Mouse (Mus musculus): Measurements from ENCODE around the gene Iah1. TPM values are rescaled to one million over a fixed set of nuclear protein-coding genes. Genes with fewer than 3 reads are reported as not detected.

The Iah1 gene
- polyA plus RNA-seq, 1 experiment from 2014 or later: 27.8 TPM

DNA sequence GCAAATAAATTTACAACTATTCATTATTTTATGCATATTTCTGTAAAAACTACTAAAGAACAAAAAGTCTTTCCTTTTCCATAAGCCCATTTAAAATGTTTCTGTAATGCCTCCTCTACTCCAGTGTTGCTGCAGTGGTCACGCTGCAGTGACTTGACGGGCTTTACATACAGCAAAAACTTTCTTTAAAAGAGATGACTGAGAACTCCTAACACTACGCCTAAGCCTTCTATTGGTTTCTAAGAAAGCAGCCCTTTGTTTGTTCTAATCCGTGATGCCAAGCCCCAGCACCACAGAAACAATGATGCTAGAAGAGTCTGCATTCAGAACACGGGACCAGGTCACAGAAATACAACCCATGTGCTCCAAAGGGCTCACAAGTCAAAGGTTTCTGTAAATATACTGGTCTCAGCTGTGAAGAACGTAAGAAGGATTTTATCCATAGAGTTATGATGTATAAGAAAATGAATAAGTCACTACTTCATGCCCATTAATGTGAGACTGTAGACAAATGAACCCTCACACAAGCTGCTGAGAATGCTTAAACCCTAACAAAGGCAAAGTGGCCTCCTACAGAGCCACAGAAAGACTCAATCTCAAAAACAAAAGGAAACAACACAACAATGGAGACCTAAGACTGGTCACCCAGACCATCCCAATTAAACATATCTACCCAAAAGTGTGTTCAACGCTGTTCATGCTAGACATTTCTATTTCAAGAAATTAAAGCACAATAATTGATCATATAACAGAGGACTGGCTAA, 34.1 kb downstream of the Iah1 start:
- Histone ChIP-seq H3K4me3 (no peak overlapping the region), H3K27ac (no peak overlapping the region), H3K27me3 (replicated peaks) (no peaks in the 10 kb centered on the region), H3K9me3 (no peaks in the 10 kb centered on the region), H3K4me1 (no peaks in the 10 kb centered on the region), H3K9ac (no peak overlapping the region), H3K36me3 (replicated peaks) (peaks cover 29% of the 10 kb centered on the region), H3K4me2 (no peak overlapping the region)
- ATAC-seq (replicated peaks): no peak
- WGBS: 9% methylated on average over 7 of the region's 7 CpGs

DNA sequence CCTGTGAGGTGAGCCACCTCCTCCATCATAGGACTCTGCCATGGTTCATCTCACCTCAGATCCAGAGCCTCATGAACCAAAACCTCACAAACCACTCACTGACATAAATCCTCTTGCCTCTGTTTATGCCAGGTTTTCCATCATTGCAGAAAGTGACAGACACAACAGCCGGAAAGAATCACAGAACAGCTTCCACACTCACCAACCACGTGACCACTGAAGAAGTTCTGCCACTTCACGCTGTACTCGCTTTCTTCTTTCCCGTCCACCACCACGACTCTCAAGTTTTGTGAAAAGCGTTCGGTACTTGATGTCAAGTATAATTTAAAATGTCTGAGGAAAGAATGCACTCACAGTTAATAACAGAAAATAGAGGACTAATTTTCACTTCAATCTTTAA, 37.5 kb downstream of the Iah1 start:
- Histone ChIP-seq H3K4me2 (no peak overlapping the region), H3K9ac (no peak overlapping the region), H3K4me1 (no peaks in the 10 kb centered on the region), H3K36me3 (replicated peaks) (peaks cover 26% of the 10 kb centered on the region), H3K27me3 (replicated peaks) (no peaks in the 10 kb centered on the region), H3K9me3 (no peaks in the 10 kb centered on the region), H3K4me3 (no peak overlapping the region), H3K27ac (no peak overlapping the region)
- ATAC-seq (replicated peaks): no peak
- WGBS: 96% methylated on average over 8 of the region's 8 CpGs

DNA sequence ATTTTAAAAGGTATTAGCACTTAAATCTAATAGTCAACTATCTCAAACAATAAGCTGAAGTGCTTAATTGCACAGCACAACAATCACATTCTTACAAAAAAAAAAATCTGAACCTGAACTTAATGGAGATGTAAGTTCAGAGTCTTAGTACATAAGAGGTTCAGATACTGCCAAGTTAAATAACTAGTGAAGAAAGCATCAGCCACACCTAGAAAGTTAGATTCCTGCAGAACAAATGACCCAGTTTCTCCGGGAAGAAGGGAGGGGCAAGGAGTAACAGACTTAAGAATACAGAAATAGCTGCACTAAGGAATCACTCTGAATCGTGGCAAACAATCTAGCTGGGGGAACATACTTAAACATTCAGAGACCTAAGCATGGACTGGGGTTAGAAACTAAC, 46.5 kb downstream of the Iah1 start:
- Histone ChIP-seq H3K9ac (no peak overlapping the region), H3K27me3 (replicated peaks) (no peaks in the 10 kb centered on the region), H3K36me3 (replicated peaks) (no peaks in the 10 kb centered on the region), H3K27ac (no peak overlapping the region), H3K9me3 (no peaks in the 10 kb centered on the region), H3K4me1 (no peaks in the 10 kb centered on the region), H3K4me3 (no peak overlapping the region), H3K4me2 (no peak overlapping the region)
- 94% methylated on average over 2 of the region's 2 CpGs for WGBS
- no peak for ATAC-seq (replicated peaks)

DNA sequence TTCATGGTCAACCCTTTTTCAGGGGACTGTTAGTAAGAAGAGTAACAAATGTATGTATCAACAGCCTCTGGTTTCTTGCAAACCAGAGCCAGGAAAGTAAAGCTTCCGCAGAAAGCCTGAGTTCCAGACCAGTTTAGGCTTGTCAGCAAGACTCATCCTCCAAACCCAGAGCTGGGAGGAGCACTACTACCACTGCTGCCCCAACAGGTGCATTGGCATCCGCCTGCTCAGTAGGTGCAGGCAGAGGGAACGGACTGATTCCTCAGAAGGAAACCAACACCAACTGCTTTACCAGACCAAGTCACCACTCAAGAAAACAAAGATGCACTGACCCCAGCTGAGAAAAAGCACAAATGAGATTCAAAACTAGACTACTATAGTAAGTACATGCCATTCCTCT, 47.0 kb downstream of the Iah1 start:
- Histone ChIP-seq H3K4me1 (no peaks in the 10 kb centered on the region), H3K36me3 (replicated peaks) (no peaks in the 10 kb centered on the region), H3K9me3 (no peaks in the 10 kb centered on the region), H3K27me3 (replicated peaks) (no peaks in the 10 kb centered on the region), H3K9ac (no peak overlapping the region), H3K27ac (no peak overlapping the region), H3K4me3 (no peak overlapping the region), H3K4me2 (no peak overlapping the region)
- no peak for ATAC-seq (replicated peaks)
- 96% methylated on average over 3 of the region's 3 CpGs for WGBS

DNA sequence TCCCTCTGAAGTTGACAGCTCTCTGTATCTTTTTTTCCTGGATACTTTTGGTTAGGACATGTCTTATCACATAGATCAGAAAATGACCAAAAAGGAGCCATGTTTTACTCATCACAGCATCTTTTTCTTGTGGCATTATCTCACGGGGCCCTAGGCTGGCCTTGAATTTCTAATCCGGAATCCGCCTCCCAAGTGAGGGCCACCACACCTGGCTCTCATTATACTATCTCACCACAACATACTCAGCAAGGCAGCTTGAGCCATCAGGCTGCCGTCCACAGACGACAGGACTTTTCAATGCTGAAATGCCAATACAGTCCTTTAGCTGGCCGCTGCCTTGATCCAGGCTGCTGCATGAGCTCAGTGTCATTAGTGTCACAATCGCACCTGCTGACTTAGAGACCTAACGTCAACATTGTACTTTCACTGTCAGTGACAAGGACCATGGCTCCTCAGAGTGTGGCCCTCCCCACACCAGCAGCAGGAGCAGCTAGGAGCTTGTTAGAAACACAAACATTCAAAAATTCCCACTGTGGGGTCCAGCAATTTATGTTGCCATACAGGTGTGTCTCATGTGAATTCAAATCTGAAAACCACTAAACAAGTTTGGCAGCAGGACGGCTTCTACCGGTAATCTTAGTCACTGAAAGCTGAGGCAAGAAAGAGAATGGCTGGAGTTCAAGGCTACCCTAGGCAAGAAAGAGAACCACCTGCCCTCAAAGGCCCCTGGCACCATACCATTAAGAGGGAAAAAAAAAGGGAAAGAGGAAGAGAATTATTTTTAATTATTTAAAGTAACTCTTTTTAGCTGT, 48.6 kb downstream of the Iah1 start:
- no peak overlapping the region for H3K9ac ChIP-seq

DNA sequence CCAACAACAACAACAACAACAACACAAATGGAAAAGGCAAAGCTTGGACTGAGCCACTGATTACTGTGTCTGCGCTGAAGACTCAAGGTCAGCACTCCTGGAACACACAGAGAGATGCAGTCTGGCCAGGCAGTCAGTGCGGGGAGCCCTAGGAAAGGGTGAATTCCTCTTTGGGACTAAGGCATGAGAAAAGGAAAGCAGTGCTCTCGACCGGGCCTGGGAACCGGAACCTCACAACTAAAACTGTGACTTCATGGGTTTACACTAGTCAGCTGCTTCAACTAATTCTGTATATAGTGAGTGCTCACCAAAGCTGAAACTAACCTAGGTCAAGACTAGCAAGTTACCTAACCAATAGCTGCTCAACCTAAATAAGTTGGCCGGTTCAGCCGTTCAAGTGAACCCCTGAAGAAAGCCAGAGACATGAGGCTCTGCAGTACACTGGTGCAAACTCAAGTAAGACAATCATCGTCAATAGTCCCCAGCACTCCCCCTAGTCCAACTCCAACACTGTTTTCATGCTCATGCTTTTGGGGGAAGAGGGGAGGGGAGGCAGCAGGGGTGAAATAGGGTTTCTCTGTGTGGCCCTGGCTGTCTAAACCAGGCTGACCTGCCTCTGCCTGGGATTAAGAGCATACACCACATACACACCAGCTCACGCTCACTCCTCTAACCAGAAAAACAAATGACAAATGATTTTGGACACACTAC, 52.3 kb downstream of the Iah1 start:
- no peak for ATAC-seq (replicated peaks)
- Histone ChIP-seq H3K27ac (no peak overlapping the region), H3K4me2 (no peak overlapping the region), H3K9me3 (no peaks in the 10 kb centered on the region), H3K9ac (no peak overlapping the region), H3K4me1 (peaks cover 12% of the 10 kb centered on the region), H3K36me3 (replicated peaks) (no peaks in the 10 kb centered on the region), H3K27me3 (replicated peaks) (no peaks in the 10 kb centered on the region), H3K4me3 (no peak overlapping the region)
- WGBS: 94% methylated on average over 9 of the region's 9 CpGs

More for the DNA sequence above, 48.6 kb downstream of the Iah1 start:
- H3K4me2 ChIP-seq: no peak overlapping the region
- H3K4me1 ChIP-seq: no peaks in the 10 kb centered on the region
- WGBS: 86% methylated on average over 10 of the region's 10 CpGs
- H3K27ac ChIP-seq: no peak overlapping the region
- no peak for ATAC-seq (replicated peaks)
- H3K9me3 ChIP-seq: no peaks in the 10 kb centered on the region
- H3K36me3 ChIP-seq (replicated peaks): no peaks in the 10 kb centered on the region
- H3K27me3 ChIP-seq (replicated peaks): no peaks in the 10 kb centered on the region
- H3K4me3 ChIP-seq: no peak overlapping the region

DNA sequence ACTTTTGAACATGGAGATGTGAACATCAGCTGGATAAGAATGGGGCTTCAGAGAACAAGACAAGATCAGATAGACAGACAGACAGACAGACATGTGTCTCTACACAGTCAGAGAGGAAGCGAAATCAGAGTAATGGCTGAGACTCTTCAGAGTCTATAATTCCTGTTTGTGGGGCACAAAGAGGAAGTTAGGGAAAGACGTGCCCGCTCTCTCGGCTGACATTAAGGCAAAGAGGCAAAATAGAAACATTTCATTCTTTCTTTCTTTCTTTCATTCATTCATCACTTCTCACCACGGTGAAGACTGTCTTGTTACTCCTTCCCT, 52.9 kb downstream of the Iah1 start:
- no peak for ATAC-seq (replicated peaks)
- peaks cover 12% of the 10 kb centered on the region for H3K4me1 ChIP-seq
- no peaks in the 10 kb centered on the region for H3K27me3 ChIP-seq (replicated peaks)
- no peak overlapping the region for H3K27ac ChIP-seq
- H3K9me3 ChIP-seq: no peaks in the 10 kb centered on the region
- H3K4me2 ChIP-seq: no peak overlapping the region
- H3K4me3 ChIP-seq: no peak overlapping the region
- no peak overlapping the region for H3K9ac ChIP-seq
- WGBS: 96% methylated on average over 5 of the region's 5 CpGs
- no peaks in the 10 kb centered on the region for H3K36me3 ChIP-seq (replicated peaks)

DNA sequence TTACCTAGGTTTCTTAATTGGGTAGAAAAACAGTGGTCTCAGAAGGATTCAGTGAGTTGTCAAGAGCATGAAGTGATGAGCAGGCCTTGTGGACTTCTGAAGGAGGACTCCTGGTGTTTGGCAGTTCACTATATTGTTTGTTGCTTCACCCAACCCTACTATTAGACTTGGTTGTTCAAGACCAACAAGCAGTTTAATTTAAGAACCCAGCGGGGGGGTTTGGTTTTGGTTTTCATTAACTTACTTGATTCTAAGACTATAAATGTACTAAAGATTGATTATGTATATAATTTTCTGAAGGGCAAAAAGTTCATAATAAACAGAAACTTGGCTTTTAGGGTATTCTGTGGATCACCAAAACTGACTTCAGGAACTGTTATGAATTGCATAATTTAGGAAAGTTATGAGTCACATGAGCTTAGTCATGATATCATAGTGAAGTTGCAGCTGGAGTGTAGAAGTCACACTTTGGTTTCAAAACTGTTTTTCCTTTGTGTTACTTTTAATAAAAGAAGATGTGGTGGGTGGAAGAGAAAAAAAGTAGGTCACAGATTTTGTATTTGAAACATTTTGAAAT, 53.9 kb downstream of the Iah1 start:
- H3K9me3 ChIP-seq: no peaks in the 10 kb centered on the region
- no peak for ATAC-seq (replicated peaks)
- no peak overlapping the region for H3K4me3 ChIP-seq
- WGBS: 96% methylated on average over 1 of the region's 1 CpGs
- no peak overlapping the region for H3K9ac ChIP-seq
- peaks cover 19% of the 10 kb centered on the region for H3K4me1 ChIP-seq
- H3K4me2 ChIP-seq: no peak overlapping the region
- H3K36me3 ChIP-seq (replicated peaks): no peaks in the 10 kb centered on the region
- no peak overlapping the region for H3K27ac ChIP-seq
- H3K27me3 ChIP-seq (replicated peaks): no peaks in the 10 kb centered on the region

DNA sequence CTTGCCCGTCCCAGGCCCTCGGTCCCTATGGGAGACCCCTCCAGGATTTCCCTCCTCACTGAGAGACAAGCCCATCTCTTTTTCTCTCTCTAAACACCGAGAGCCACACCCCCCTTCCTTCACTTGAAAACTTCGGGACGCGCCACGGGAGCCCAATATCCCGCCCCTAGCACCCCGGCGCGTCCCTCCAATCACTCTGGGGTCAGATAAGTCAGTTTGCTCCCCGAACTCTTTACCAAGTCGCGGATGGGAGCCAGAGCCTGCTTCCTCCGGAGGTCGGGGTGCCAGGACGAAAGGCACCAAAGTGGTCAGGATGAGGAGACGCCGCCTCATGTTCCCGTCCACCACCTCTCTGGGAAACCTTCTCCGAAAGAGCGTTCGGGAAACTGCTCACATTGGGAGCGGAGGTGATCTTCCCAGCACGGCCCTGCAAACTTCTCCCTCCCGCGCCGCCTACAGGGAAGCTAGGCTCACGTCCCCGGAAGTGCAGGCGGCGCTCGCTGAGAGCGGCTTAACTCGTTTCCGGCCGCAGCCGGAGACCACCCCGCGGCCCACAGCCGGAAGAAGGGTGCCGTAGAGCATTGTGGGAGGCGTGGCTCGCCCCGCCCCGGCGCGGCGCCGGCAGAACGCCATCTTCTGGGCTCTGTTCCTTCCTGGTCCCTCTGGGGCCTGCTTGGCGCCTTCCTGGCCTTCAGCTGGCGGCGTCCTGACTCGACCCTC, 57.1 kb downstream of the Iah1 start, which contains the start of gene Adam17:
Adam17 (minus strand) TSS at position 533 of the 720 bp plus-strand sequence.
- Histone ChIP-seq H3K4me1 (peaks cover 19% of the 10 kb centered on the region), H3K36me3 (replicated peaks) (no peaks in the 10 kb centered on the region), H3K9me3 (no peaks in the 10 kb centered on the region), H3K4me2 (peak within 1 kb of the TSS; percentile 66), H3K27me3 (replicated peaks) (no peaks in the 10 kb centered on the region), H3K9ac (peak within 1 kb of the TSS; percentile 90), H3K27ac (peak within 1 kb of the TSS; percentile 94), H3K4me3 (peak within 1 kb of the TSS; percentile 78)
- under 1% methylated on average over 55 of the region's 55 CpGs for WGBS
- ATAC-seq (replicated peaks): peak; percentile 98
